Mouse (Mus musculus): ENCODE data around the gene Scmh1. TPM values are rescaled to one million over a fixed set of nuclear protein-coding genes. Genes with fewer than 3 reads are reported as not detected.

Gene Scmh1
- polyA plus RNA-seq, 1 experiment from 2014 or later, result 31.8 TPM

DNA sequence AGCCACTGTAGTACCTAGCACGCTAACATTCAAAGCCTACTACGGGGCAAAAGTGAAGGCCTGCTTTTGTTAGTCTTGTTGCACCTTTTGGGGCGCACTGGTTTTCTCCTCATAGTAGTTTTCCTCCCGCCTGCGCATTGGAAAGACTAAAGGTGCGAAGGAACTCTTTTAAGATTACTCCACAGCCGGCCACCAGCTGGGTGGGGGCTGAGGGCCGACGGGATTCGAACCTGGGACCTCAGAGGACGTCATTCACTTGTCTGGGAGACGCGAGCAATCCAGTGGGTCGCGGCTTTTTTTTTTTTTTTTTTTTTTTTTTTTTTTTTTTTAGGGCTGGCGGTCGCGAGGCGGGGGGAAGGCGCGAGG, 320 bp upstream of the Scmh1 start:
- no peak for DNase-seq (ENCODE audit: low spot score)

DNA sequence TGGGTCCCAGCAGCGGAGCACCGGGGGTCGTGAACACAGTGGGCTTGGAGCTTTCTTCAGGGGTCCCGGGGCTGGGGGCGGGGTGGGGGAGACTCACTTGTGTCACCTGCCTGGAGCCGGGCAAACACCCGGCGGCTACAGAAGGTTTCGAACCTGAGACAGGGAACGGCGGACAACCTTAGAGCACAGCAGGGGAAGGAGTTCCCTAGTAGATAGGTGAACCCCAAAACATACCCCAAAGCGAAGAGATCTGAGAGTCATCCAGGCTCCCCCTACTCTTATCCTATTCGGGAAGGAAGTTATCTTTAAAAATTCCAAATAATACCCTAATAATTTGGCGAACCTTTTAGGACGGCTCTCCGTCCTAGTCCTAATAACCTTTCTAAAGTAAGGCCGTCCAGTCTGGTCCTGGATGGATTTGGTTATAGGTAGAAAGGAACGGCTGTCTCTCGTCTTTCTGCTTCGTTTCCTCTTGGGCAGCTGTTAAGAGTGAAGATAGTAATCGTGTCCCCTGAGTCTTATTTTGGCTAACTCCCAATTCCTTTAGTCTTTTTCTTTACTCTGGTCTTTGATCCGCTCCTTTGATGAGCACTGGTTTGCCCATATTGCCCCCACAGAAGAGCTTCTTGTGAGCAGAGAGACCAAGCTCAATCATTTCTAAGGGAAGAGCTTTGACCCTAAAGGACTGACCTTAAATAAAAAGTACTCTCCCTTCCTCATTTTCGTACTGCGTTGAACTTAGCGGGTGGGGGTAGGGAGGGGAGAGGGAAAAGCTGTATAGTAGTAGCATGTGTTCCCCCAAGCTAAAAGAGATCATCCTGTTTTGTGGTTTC, 941 bp downstream of the Scmh1 start:
- DNase-seq (ENCODE audit: low spot score), result peak; percentile 8

DNA sequence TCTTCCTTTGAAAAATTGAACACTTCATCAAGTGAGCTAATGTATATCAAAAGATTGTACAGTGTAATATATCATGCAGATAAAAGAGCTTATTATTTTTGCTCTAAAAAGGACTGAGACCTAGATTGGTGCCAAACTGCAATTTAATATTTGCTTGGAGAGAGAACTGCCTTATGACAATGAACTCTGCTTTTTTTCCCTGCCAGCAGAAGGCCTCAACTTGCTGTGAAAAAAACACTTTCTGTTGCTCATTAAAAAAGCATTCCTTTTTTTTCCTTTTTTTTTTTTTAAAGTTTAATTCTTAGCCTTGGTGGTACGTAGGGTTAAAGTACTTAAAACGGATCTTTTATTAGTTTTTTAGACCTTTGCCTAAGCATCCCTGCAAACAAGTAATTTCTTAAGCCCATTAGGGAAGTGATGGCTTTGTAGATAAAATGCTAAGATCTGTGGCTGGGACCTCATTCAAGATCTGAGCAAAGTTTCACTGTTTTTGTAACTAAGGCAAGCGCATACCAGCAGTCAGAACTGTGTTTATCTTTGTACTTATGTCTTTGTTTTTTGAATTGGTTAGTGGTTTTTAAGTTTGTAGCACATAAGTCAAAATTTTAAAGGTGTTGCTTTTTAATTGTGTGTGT, 1.7 kb downstream of the Scmh1 start:
- no peak for DNase-seq (ENCODE audit: low spot score)

DNA sequence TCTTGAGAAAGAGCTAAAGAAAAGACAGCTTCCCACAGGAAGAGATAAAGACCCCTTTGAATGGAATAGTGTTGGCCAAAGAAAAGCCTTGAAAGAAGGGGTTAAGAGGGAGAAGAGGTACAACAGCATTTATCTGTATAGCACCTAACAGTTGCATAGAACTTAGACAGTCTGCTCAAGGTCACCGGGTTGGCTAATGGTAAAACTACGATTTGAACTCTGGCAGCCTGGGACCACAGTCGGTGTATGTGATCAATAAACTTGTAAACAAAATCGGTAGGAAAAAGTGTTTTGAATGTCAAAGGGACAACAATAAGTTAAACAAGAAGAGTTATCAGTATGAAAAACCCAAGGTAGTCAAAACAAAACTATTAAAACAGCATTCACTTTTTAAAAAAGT, 13.0 kb downstream of the Scmh1 start:
- no peak for DNase-seq (ENCODE audit: low spot score)

DNA sequence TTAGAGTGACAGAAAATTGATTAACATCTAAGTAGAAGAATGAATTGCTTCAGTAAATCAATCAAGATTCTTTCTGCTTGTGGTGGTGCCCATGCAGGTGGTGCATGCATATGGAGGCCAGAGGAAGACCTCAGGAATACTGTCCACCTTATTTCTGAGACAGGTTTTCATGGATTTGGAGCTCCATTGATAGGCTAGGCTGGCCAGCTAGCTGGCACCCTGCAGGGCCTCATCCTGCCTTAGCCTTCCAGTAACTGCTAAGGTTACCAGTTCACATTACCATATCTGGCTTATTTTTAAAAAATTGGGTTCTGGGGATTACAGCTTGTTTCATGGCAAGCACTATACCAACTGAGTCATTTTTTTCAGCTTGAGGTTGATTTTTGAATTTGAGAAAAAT, 15.1 kb downstream of the Scmh1 start:
- DNase-seq (ENCODE audit: low spot score), result no peak

DNA sequence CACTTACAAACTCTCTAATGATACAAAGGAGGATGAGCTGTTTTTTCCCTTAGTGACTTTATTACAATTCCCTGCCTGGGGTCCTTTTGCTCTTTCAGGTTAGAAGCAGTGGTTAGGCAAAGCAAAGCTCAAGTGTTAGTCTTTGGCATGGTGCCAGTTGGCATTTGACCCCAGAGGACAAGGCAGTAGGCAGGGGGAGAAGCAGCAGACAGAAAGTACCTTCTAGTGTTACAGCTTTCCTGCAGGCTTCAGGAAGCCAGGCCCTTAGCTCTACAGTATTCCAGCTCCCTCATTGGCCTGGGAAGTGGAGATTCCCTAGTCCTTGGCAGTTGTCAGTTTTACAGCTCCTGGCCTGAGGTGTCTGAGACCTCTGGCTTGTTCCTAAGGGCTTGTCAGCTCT, 15.6 kb downstream of the Scmh1 start:
- DNase-seq (ENCODE audit: low spot score), result no peak

DNA sequence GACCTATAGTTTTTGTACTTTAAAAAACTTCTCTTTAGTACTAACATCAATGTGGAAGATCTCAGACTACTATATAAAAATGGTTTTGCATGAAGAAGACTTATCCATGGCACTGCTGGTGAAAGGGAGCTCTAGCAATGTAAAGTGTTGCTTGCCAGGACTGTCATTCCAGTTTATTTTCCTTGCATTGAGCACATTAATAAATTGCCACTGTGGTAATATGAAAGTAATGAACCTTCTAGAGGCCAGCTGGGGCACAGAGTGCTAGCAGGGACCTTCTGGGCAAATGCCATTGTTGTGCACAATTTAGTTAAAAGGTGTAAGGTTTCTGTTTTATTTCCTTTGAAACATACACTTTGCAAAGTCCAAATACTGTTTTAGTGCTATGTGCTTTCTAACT, 25.5 kb downstream of the Scmh1 start:
- no peak for DNase-seq (ENCODE audit: low spot score)

DNA sequence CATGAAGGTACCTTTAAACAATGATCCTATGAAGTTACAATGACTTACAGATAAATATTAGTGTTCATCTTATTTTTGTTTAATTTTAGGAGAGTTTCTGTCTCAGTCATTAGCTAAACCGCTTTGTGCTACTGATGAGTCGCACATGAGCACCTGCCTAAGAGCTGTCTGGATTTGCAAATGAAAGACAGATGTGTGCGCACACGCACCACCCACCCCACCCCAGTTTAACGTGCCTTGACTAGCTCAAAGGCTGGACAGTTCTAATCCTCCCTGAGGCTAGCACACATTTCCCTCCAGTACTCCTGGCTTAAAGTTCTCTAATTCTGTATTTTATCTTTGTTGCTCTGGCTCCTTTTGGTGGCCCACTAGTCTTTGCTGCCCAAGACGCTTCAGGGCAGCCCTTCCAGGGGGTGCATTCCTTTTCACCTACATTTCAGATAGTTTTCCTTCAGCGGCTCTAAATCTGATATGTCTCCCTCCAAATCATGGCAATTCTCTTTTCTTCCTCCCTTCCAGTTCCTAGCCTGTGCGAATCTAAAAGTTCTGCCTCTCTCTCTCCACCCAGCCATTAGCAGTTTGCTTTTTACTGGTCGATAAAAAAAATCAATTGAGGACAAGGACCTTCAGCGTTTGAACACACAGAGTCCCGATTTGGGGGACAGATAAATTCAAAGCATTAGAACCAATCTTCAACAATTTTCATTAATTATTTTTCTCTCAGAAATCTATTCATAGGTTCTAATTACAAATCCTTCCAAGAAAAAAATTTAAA, 27.7 kb downstream of the Scmh1 start:
- no peak for DNase-seq (ENCODE audit: low spot score)

DNA sequence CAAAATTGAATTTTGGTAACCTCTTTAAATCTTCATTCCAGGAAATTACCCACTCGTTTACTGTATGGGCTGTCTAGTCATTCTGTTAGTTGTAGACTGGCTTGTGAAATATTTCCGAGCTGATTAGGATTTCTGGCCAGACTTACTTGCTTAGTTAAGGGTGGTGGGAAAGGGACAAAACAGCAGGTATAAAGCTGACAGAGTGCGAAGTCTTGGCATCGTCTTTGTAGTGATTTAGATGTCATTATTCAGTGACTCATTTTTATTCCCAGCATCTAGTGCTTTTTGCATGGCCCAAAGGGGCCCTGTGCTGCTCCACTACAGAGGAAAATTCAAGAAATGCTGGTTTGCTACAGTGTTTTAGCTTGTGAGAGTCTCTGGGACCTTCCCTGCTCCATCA, 56.7 kb downstream of the Scmh1 start:
- DNase-seq (ENCODE audit: low spot score), result no peak

DNA sequence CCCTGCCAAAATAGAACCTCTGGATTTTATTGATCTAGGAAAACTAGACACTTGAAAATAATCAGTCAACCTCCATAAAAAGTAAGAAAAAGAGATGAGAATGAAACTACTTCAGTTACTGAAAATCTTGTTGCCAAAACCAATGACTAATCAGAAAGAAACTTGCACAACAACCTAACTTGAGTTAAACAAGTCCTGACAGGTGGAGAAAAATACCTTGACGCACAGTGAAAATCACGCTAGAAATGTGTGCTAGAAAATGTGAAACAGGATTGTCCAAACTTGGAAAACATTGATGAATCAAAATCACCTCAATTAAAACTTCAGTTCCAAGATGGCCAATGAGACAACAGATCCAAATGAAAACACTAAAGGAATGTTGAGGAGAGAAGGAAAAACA, 67.9 kb downstream of the Scmh1 start:
- no peak for DNase-seq (ENCODE audit: low spot score)

DNA sequence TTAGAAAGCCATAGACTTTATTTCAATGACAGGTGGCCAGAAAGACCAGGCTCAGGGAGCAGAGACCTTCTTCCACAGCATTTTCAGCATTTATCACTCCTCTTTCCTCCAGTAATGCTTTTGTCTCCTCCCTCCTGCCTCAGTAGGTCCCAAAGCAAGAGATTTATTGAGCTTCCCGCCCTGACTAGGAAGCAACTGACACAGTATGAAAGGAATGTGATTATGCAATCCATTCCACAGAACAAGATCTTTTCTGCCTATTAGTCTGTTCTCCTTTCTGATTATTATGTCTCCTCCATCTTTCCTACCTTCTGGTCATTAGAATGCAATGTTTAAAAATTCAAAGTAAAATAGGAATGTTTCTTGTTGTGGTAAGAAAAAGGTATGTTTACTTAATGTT, 82.6 kb downstream of the Scmh1 start:
- no peak for DNase-seq (ENCODE audit: low spot score)

DNA sequence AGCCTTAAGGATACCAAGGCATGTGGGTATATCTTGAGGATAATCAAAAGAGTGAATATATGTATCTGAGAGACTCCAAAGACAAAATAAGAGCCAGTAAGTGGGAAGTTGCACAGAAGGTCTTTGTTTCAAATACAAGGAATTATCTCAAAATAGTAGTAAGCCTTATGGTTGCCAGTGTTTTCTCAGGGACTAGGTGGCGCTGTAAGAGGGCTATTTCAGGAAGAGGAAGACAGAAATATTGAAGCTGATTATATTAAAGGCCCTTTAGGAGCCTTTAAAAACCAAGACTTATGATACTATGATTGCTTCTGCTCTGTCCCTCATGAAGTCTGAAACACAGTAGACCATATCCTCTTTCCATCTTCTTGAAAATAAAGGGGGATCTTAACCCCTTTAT, 101.9 kb downstream of the Scmh1 start:
- DNase-seq (ENCODE audit: low spot score), result no peak

DNA sequence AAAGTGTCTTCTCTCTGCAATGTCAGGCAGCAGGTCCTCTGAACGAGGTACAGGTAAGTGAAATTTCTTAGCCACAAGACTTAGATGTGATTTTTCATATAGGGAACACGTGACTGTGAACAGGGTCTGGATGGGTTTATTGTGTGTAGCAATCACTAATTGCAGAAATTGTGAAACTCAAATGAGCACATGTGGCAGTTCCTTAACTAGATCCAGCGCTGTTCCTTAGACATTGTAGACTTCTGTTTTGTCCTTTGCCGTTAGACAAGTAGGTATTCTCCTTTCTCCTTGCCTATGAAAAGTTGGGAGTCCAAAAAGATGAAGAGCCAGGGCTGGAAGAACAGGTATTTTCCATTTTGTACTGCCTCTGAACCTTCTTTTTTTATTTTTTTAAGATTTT, 106.1 kb downstream of the Scmh1 start:
- no peak for DNase-seq (ENCODE audit: low spot score)

DNA sequence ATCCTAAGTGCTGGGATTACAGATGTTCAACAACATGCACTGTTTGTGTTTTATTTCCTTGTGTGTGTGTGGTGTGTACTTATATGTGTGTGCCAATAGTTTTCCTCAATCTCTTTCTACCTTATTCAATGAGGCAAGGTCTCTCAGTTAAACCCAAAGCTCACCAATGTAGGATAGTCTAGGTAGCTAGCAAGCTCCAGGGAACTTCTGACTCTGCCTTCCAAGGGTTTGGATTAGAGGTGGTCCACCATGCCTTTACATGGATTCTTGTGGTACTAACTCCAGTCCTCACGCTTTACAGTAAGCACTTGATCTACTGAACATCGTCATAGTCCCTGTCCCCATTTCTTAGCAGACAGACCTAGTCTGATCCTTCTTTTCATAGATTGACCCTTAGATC, 109.3 kb downstream of the Scmh1 start:
- no peak for DNase-seq (ENCODE audit: low spot score)

DNA sequence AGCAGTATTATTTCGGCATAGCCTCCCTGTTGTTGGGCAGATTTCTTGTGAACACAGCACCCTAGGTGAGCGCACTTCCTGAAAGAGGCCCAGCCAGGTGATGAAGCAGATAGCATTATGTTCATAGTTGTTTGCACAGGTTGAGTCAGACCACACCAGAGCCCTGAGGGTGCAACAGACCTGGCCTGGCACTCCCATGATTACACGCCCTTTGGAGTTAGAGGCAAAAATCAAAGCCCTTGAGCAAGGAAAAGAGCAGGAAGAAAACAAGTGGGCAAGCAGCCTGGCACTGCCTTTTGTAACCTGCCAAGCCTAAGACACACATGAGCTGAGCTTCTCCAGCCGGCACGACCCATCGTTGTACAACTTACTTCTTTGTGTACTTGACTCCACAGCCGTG, 111.4 kb downstream of the Scmh1 start:
- no peak for DNase-seq (ENCODE audit: low spot score)

DNA sequence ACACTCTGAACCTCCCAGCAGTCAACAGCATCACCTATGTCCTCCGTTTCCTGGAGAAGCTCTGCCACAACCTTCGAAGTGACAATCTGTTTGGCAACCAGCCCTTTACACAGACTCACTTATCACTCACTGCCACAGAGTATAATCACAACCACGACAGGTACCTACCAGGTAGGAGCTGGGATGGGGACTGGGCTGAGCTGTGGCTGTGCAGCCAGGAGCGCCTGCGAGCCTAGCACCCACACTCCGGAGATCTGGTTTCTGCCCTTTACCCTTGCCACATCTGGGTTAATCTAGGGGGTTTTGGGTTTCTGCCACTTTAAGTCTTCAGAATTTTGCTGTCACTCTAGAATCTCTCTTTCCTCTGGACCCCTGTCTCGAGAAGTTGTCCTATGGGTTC, 111.8 kb downstream of the Scmh1 start:
- DNase-seq (ENCODE audit: low spot score), result no peak

DNA sequence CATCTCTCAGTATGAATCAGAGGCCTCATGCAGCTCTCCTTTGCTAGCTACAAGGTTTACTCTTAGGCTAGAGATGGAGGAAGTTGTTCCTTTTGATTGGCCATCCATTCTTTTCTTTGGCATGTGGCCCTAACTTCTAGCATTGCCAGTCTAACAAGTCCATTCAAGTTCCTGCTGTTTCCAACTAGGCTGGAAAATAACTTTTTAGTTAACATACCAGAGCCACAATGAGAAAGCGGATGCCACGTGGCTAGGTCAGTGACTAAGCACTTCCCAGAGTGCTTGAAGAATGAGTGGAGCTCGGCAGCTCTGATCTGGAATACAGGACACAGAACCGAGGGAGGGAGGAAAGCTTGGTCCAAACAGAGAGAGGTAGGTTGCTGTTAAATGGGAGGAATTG, 112.3 kb downstream of the Scmh1 start:
- no peak for DNase-seq (ENCODE audit: low spot score)

DNA sequence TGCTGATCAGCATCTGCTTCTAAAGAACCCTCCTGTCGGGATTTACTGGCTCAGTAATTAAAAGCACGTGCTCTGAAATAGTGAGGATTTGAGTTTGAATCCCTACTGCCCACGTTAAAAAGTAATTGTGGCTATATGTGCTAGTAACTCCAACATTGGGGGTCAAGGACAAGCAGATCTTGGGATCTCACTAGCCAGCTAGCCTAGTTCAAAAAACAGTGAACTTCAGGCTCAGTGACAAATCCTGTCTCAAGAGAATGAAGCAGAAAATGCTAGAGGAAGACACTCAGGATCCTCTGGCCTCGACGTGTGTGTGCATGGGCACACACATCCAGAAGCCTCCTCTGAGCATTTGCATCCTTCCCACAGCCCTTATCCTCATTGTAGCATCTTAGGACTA, 116.7 kb downstream of the Scmh1 start:
- DNase-seq (ENCODE audit: low spot score), result no peak

DNA sequence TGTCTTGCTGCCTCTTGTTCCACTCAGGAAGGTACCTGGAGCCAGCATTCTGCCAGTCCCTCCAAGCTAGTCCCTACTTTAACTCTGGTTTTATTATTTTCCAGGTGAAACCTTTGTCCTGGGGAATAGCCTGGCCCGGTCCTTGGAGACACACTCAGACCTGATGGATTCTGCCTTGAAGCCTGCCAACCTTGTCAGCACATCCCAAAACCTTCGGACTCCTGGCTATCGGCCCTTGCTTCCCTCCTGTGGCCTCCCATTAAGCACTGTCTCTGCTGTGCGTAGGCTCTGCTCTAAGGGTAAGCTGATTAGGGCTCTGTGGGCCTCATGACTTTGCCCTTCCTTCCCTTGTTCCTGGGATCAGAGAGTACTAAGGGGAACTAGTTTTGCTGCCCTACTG, 117.3 kb downstream of the Scmh1 start:
- DNase-seq (ENCODE audit: low spot score), result no peak

DNA sequence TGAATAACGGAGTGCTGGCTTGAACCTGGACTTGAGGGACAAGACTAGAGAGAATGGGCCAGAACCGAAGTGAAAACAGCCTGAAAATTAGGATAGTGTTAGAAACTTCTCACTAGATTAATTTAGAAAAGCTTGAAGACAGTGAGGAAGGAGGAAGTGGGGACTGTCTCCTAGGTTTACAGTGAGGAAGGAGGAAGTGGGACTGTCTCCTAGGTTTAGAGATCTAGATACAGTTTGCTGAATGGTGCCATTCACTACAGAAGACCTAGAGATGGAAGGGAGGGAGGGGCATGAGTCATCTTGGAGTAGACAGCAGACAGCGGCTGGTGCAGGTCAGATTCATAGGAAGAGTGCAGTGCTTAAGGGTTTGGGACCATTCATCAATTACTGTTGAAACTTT, 118.0 kb downstream of the Scmh1 start:
- DNase-seq (ENCODE audit: low spot score), result no peak

DNA sequence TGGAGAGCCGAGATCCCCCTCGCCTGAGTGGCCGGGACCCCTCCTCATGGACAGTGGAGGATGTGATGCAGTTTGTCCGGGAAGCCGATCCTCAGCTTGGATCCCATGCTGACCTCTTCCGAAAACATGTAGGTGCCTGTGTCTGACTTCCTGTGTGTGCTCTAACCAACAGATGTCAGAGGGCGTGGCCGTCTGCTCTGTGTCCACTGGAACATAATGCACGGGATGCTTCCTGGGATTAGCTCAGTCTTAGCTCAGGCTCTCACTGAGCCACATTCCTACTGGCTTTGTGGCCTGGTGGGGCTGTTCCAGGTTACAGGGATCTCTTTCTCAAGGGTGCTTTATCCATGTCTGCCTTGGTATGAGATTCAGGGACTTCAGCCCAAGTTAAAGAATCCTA, 123.1 kb downstream of the Scmh1 start:
- no peak for DNase-seq (ENCODE audit: low spot score)

DNA sequence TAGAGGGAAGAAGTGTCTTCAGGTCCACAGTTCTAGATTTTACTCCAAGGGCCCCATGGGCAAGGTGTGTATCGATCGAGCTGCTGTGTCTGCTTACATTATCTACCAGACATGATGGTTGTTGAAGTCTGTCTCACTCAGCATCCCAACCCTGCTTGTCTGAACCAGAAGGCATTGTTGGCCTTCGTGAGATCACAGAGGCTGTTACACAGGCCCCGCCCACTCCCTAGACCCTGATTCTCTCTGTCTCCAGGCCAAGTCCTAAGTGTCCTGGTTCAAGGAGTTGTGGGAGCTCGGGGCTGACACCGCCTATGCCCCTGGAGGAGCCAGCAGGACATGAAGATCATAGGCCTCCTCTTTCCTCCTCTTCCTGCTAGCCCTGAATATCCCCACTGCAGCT, 126.9 kb downstream of the Scmh1 start, which contains the start of gene Slfnl1:
Gene Slfnl1 (plus strand): TSS at position 246 of the 400 bp plus-strand sequence.
- no peak for DNase-seq (ENCODE audit: low spot score)
